Mouse (Mus musculus) left cerebral cortex, postnatal 4 days (tissue): ENCODE data around the gene Atp11c. TPM values are rescaled to one million over a fixed set of nuclear protein-coding genes. Genes with fewer than 3 reads are reported as not detected.

Source experiments
- DNase-seq: peaks from one replicate; pipeline ENCODE4 v3.0.0-alpha.2; 2022
- intact Hi-C: fragments of 180-260 bp; cut with DNase I; formaldehyde crosslinking; loops from one replicate; pipeline ENCODE4 v1.15.1; 2025
- total RNA-seq, 2 experiments: library from RNA; stranded (reverse); gene quantifications; 2 replicates each; pipeline ENCODE4 v1.2.3; 2021

Atp11c gene
- total RNA-seq, 2 experiments from 2014 or later = 23.2 to 26.0 TPM

GRCm38 (mm10) chrX:60403062-60403763 is 189.3 kb downstream of the Atp11c start:
- peak; percentile 10 for DNase-seq
- intact Hi-C loops = loop anchor here (5.0 to 10.0 kb wide), 2 partner anchors 368 to 1226 kb away; no protein-coding TSS in a partner anchor

DNA sequence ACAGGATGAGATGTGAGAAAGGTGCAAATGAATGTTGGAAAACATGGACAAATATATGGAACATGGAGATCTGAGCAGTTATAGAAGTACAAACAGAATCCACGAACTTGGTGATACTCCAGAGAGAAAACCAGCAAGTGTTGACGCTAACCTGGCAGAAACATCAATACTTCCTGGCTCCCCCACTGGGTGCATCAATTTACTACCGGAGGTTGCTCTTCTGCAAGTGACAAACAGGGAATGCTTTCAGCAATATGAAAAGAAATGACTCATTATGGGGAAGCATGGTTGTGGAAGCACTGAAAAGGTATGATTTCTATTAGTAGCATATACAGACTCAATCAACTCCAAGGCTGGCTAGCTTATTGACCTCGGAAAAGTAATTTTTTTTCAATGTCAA is 198.2 kb downstream of the Atp11c start:
- intact Hi-C loops = no loop called here
- no peak for DNase-seq

DNA sequence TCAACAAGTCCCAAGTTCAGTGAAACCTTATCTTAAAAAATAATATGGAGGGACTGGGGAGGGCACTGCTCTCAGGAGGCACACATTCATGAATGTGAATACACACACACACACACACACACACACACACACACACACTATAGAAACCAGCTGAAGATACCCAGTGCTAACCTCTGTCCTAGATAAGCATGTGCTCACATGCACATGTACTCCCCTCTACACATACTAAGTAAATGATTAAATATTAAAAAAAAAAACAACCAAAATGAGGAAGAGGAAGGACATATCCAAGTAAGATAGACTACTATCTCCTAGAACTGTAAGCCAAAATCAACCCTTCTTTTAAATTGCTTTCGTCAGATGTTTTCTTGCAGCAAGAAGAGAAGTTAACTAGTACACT is 205.6 kb downstream of the Atp11c start:
- intact Hi-C loops = no loop called here
- DNase-seq = no peak

DNA sequence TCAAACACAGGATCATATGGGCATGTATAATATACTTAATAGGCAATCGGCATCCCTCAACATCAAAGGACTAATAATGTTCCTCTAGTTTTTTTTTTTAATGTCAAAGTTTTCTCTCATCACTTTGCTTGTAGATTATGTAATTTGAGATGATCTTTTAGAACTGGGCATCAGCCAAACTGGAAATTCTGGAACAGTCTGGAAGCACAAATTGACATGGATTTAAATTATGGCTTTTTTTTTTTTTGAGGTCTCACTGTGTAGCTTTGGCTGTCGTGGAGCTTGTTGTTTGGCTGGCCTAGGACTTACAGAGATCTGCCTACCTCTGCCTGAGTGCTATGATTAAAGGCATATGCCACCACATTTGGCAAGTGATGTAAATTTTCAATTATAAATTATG is 210.8 kb downstream of the Atp11c start:
- DNase-seq = no peak
- intact Hi-C loops = no loop called here

DNA sequence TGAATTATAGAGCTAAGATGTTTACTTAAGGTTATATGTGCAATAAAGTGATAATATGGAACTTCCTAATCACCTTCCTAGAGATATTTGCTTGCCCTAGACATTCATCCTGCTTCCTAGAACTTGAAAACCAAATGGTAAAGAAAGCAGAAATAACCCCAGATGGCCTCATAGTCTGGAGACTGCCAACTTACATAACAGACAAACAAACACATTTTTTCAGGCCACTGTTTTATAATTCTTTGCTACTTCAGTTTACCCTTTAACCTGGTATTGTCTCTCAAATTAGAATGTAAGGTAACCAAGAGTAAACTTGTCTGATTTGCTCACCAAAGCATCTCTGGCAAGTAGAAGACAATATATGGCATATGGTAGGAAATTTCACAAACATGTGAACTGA is 212.1 kb downstream of the Atp11c start:
- intact Hi-C loops = no loop called here
- DNase-seq = no peak

DNA sequence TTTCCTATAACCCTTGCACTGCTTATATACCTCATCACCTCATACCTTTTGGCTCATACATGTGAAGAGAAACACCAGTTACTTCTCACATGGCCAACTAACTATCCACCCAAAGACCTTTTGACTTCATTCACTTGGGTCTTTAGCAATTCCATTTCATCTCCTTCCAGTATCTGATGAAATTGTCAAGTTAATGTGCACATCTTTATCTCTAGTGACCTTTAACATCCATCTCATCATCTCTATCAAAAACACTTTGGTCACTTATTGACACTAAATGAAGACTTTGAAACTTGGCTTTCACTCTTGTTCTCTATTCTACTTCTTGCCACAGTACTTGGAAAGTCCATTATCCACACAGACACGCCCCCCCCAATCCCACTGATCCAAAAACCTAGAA is 243.8 kb downstream of the Atp11c start:
- DNase-seq = no peak
- intact Hi-C loops = no loop called here

- intact Hi-C loops = no loop called here
- DNase-seq = no peak
Measured at GRCm38 (mm10) chrX:60345447-60345846, 247.1 kb downstream of the Atp11c start.

DNA sequence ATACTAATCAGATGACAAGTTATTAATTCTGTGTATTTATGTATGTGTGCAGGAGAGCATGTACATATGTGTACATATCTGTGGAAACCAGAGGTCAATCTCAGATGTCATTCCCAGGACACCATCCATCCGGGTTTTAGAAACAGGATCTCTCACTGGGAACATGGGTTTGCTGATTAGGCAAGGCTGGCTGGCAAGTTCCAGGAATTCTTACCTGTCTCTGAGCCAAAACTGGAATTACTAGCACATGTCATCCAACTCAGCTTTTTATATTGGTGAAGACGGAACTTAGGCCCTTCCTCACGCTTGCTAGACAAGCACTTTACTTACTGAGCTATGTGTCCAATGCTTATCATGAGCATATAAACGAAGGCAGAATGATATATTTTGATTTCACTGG is 247.5 kb downstream of the Atp11c start:
- intact Hi-C loops = no loop called here
- DNase-seq = no peak

DNA sequence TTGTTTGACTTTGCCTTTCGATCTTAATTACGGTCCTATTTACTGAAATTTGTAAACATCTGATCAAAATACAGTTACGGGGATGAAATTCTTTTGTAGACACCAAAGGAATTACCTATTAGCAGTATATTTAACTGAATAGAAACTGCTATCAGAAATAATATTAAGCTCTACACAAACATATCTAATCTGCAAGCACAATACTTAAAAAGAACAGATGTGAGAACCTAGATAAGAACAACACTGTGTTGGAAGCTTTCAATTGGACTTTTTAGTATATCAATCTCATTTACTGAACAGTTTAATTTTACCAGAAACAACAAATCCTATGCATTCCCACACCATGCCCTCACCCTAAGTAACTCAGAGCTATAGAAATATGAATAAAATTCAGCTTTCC is 262.8 kb downstream of the Atp11c start:
- intact Hi-C loops = no loop called here
- DNase-seq = no peak

DNA sequence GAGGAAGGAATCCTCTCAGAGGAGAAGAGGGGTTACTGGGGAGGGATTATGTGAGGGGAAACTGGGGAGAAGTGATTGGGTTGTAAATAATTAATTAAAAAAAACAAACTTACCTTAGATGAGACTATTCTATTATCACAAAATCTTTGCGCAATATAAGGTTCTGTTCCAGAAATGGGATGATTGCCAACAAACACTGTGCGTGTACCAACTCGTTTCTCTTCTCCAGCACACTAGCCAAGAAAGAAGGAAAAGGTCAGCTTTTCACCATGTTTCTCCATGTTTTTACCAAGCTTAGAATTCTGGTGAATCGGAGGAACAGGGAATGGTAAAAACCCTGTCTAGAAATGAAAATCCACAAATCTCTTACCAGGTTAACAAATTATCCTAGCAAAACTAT is 271.2 kb downstream of the Atp11c start:
- intact Hi-C loops = no loop called here
- DNase-seq = no peak

GRCm38 (mm10) chrX:60317661-60318060 is 274.8 kb downstream of the Atp11c start:
- intact Hi-C loops = no loop called here

GRCm38 (mm10) chrX:60292335-60292734 is 300.2 kb downstream of the Atp11c start:
- intact Hi-C loops = no loop called here
- no peak for DNase-seq

More at GRCm38 (mm10) chrX:60317661-60318060, 274.8 kb downstream of the Atp11c start:
- no peak for DNase-seq

- no peak for DNase-seq
- intact Hi-C loops = no loop called here
Measured at GRCm38 (mm10) chrX:60255346-60255745, 337.2 kb downstream of the Atp11c start.

DNA sequence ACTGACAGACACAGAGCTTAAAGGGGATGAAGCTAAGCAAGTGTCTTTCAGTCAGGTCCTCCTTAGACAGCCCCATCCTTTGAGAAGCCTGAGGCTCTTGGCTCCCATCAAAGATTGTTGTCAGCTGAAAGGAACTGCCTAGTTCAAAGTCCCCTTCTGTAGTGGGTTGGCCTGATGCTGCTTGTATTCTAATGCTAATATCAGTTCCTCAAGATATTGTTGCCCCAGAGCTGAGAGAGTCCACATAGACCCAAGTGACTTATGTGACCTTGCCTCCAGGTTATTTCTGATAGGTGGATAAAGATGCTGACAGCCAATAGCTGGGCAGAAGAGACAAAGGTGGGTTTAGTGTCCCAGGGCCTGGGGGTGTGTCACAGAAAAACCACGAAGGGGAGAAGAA is 404.8 kb downstream of the Atp11c start:
- intact Hi-C loops = no loop called here
- no peak for DNase-seq

GRCm38 (mm10) chrX:60182611-60183010 is 409.9 kb downstream of the Atp11c start:
- intact Hi-C loops = no loop called here
- no peak for DNase-seq

DNA sequence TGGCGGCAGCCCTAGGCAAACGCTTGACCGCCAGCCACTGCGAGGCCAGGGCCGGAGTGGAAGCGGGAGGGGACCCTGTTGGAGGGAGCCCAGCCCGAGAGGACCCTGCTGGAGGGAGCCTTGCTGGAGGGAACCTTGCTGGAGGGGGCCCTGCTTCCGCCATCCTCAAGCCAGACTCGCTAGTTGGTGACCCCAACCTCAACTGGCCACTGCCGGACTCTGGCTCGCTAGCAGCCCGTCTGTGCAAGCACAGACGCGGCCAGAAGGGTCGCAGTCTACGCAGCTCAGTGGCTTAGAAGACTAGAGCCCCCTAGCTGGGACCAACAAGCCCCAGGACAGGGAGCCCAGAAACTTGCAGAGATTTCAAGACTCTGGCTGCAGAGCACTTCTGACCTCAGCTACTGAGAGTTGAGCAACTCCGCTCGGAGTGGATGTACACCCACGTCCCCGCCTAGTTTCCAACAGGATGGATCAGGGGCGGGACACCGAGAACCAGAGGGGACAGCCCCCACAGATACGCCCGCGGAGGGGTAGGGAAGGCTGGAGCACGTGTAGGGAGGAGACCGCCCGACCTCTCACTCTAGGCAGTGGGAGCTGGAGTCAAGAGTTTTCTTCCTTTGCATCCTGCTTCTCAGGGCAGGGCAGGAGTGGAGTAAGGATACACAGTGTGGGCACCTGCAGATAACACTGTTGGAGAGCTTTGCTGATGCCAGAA is 413.6 kb downstream of the Atp11c start, which contains the start of gene Mcf2:
Gene Mcf2, minus strand, starts transcription at position 346 of the 715 bp plus-strand sequence.
- intact Hi-C loops = no loop called here
- DNase-seq = peak; percentile 15

DNA sequence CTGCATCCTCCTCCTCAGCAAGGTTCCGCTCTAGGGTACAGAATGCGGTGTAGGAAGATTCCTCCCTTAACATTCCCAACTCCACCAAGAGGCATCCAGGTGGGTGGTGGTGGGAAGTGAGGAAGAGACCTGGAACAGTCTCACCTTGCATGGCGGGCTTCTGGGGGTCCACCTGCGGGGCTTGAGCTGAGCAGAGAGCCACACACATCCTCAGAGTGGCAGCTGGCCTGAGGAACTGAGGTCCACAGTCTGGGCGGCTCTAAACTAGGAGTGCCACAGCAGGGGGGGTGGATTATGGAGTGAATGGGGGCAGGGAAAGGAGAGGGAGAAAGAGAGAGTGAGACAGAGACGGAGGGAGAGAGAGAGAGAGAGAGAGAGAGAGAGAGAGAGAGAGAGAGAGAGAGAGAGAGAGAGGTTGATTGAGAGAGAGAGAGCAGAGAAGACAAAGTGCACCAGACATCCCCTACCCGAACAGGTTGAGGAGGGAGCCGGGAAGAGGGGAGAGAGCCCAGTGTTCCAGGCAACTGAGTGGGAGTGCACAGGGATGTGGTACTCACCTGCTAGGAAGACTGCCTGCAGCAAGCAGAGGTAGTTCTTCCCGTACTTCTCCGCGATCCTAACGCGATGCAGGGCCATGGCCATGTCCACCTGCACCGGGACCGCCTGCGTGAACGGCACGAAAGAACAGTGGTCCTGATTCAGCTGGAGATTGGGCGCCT is 414.3 kb downstream of the Atp11c start:
- DNase-seq = peak; percentile 1
- intact Hi-C loops = no loop called here
